Mouse (Mus musculus) forebrain, embryonic 11.5 days (tissue): ENCODE results near the gene Dock4. TPM values are rescaled to one million over a fixed set of nuclear protein-coding genes. Genes with fewer than 3 reads are reported as not detected.

ENCODE experiments used
- ATAC-seq: fragments of 200-750 bp; cut with Nextera tagmentation; replicated peaks from 2 replicates; pipeline ENCODE4 v1.8.0; 2017; ENCODE audit warnings: moderate TSS enrichment; ENCODE audit not compliant: low FRiP score
- DNase-seq: peaks from one replicate; pipeline ENCODE4 v3.0.0-alpha.2; 2017; ENCODE audit warnings: low spot score
- H3K27ac ChIP-seq: fragments of 300-500 bp; sonication (generic); 2 replicates; pipeline ENCODE4 v1.5.1; 2014; ENCODE audit warnings: low read depth, low read length
- H3K27me3 ChIP-seq: fragments of 300-500 bp; sonication (generic); 2 replicates; pipeline ENCODE4 v1.6.1; 2014; ENCODE audit warnings: mild to moderate bottlenecking, low read length, mixed read lengths; ENCODE audit not compliant: control insufficient read depth, insufficient read depth
- H3K36me3 ChIP-seq: fragments of 300-500 bp; sonication (generic); 2 replicates; pipeline ENCODE4 v1.6.1; 2014; ENCODE audit warnings: mild to moderate bottlenecking, low read length, moderate library complexity, mixed read lengths; ENCODE audit not compliant: control insufficient read depth, insufficient read depth
- H3K4me1 ChIP-seq: fragments of 300-500 bp; sonication (generic); replicated peaks from 2 replicates; pipeline ENCODE4 v1.6.1; 2014; ENCODE audit warnings: low read length, mixed read lengths; ENCODE audit not compliant: control insufficient read depth, insufficient read depth
- H3K4me2 ChIP-seq: fragments of 300-500 bp; sonication (generic); 2 replicates; pipeline ENCODE4 v1.6.1; 2014; ENCODE audit warnings: low read depth, mild to moderate bottlenecking, low read length, moderate library complexity, mixed read lengths; ENCODE audit not compliant: severe bottlenecking
- H3K4me3 ChIP-seq: fragments of 300-500 bp; sonication (generic); 2 replicates; pipeline ENCODE4 v1.5.1; 2014; ENCODE audit warnings: low read depth, low read length
- H3K9ac ChIP-seq: fragments of 300-500 bp; sonication (generic); 2 replicates; pipeline ENCODE4 v1.6.1; 2014; ENCODE audit warnings: low read length
- H3K9me3 ChIP-seq: fragments of 300-500 bp; sonication (generic); 2 replicates; pipeline ENCODE4 v1.6.1; 2016; ENCODE audit warnings: low read length, mixed read lengths; ENCODE audit not compliant: control insufficient read depth
- WGBS: fragments of 180-500 bp; shearing (Covaris S2); extraction: QIAGEN DNeasy Blood & Tissue Kit; methylation state at CpG from one replicate; pipeline ENCODE4 v1.1.7; 2014; 5-methylcytosine and 5-hydroxymethylcytosine counted together
- polyA plus RNA-seq: library from polyadenylated mRNA; unstranded; fragments of >200 nt; fragmentation: Nextera tagmentation; extraction: Ambion mirVana; gene quantifications from 2 replicates; pipeline ENCODE4 v1.2.1, GENCODE M21; 2014

Gene Dock4
- polyA plus RNA-seq, 1 experiment from 2014 or later = 18.7 TPM

GRCm38 (mm10) chr12:40497806-40498205 lies 52.1 kb downstream of the Dock4 start:
- Histone ChIP-seq H3K27ac (no peak overlapping the region), H3K9me3 (no peaks in the 10 kb centered on the region), H3K9ac (no peak overlapping the region), H3K4me3 (no peak overlapping the region), H3K27me3 (no peaks in the 10 kb centered on the region), H3K36me3 (no peaks in the 10 kb centered on the region), H3K4me1 (no peaks in the 10 kb centered on the region; the same call in 1 of the 2 replicates), H3K4me2 (no peak overlapping the region)
- DNase-seq (no peak), ATAC-seq (no peak)
- WGBS = 77% methylated on average over 5 of the region's 5 CpGs

GRCm38 (mm10) chr12:40498250-40498671 lies 52.5 kb downstream of the Dock4 start:
- no peak for DNase-seq
- Histone ChIP-seq H3K4me3 (no peak overlapping the region), H3K4me1 (no peaks in the 10 kb centered on the region; the same call in 1 of the 2 replicates), H3K9ac (no peak overlapping the region), H3K9me3 (no peaks in the 10 kb centered on the region), H3K27me3 (no peaks in the 10 kb centered on the region), H3K36me3 (no peaks in the 10 kb centered on the region), H3K4me2 (no peak overlapping the region), H3K27ac (no peak overlapping the region)
- WGBS = 92% methylated on average over 7 of the region's 7 CpGs
- ATAC-seq = no peak

- Histone ChIP-seq H3K27me3 (no peaks in the 10 kb centered on the region), H3K4me3 (no peak overlapping the region), H3K36me3 (no peaks in the 10 kb centered on the region), H3K4me2 (no peak overlapping the region), H3K9me3 (no peaks in the 10 kb centered on the region), H3K27ac (no peak overlapping the region), H3K9ac (no peak overlapping the region), H3K4me1 (no peaks in the 10 kb centered on the region; the same call in 1 of the 2 replicates)
- DNase-seq = no peak
- 77% methylated on average over 15 of the region's 15 CpGs for WGBS
- no peak for ATAC-seq
Measured at GRCm38 (mm10) chr12:40498928-40499626, 53.3 kb downstream of the Dock4 start.

GRCm38 (mm10) chr12:40499627-40500329 lies 54.0 kb downstream of the Dock4 start:
- DNase-seq = no peak

GRCm38 (mm10) chr12:40501141-40501540 lies 55.4 kb downstream of the Dock4 start:
- no peak for ATAC-seq
- Histone ChIP-seq H3K27me3 (no peaks in the 10 kb centered on the region), H3K4me2 (no peak overlapping the region), H3K4me1 (no peaks in the 10 kb centered on the region; the same call in 1 of the 2 replicates), H3K4me3 (no peak overlapping the region), H3K36me3 (no peaks in the 10 kb centered on the region), H3K27ac (no peak overlapping the region), H3K9ac (no peak overlapping the region), H3K9me3 (no peaks in the 10 kb centered on the region)
- WGBS = 69% methylated on average over 1 of the region's 1 CpGs
- DNase-seq = no peak

More at GRCm38 (mm10) chr12:40499627-40500329, 54.0 kb downstream of the Dock4 start:
- 76% methylated on average over 5 of the region's 5 CpGs for WGBS
- H3K4me1 ChIP-seq = no peaks in the 10 kb centered on the region; the same call in 1 of the 2 replicates
- H3K4me2 ChIP-seq = no peak overlapping the region
- H3K36me3 ChIP-seq = no peaks in the 10 kb centered on the region
- H3K4me3 ChIP-seq = no peak overlapping the region
- H3K9ac ChIP-seq = no peak overlapping the region
- H3K27ac ChIP-seq = no peak overlapping the region
- no peak for ATAC-seq
- no peaks in the 10 kb centered on the region for H3K9me3 ChIP-seq
- H3K27me3 ChIP-seq = no peaks in the 10 kb centered on the region

- no peak for ATAC-seq
- DNase-seq = no peak
Measured at GRCm38 (mm10) chr12:40503520-40503919, 57.8 kb downstream of the Dock4 start.

GRCm38 (mm10) chr12:40504687-40505086 lies 58.9 kb downstream of the Dock4 start:
- DNase-seq (no peak), ATAC-seq (no peak)
- no peaks in the 10 kb centered on the region for H3K4me1 ChIP-seq
- no peak overlapping the region for H3K9ac ChIP-seq
- H3K4me3 ChIP-seq = no peak overlapping the region
- no peak overlapping the region for H3K27ac ChIP-seq
- H3K27me3 ChIP-seq = no peaks in the 10 kb centered on the region
- no peaks in the 10 kb centered on the region for H3K36me3 ChIP-seq
- no peak overlapping the region for H3K4me2 ChIP-seq
- WGBS = 84% methylated on average over 3 of the region's 3 CpGs
- H3K9me3 ChIP-seq = no peaks in the 10 kb centered on the region

More at GRCm38 (mm10) chr12:40503520-40503919, 57.8 kb downstream of the Dock4 start:
- Histone ChIP-seq H3K27me3 (no peaks in the 10 kb centered on the region), H3K4me1 (no peaks in the 10 kb centered on the region; the same call in 1 of the 2 replicates), H3K27ac (no peak overlapping the region), H3K4me2 (no peak overlapping the region), H3K9ac (no peak overlapping the region), H3K4me3 (no peak overlapping the region), H3K9me3 (no peaks in the 10 kb centered on the region), H3K36me3 (no peaks in the 10 kb centered on the region)
- 83% methylated on average over 3 of the region's 3 CpGs for WGBS

GRCm38 (mm10) chr12:40507823-40508390 lies 62.2 kb downstream of the Dock4 start:
- H3K4me1 ChIP-seq = no peaks in the 10 kb centered on the region; the same call in 1 of the 2 replicates
- H3K4me3 ChIP-seq = no peak overlapping the region
- no peak for DNase-seq
- no peaks in the 10 kb centered on the region for H3K9me3 ChIP-seq
- H3K4me2 ChIP-seq = no peak overlapping the region
- ATAC-seq = no peak
- H3K9ac ChIP-seq = no peak overlapping the region
- no peaks in the 10 kb centered on the region for H3K36me3 ChIP-seq
- 52% methylated on average over 4 of the region's 4 CpGs for WGBS
- H3K27ac ChIP-seq = no peak overlapping the region
- H3K27me3 ChIP-seq = no peaks in the 10 kb centered on the region
